Mouse (Mus musculus) small intestine, adult 2 months (tissue): ENCODE data around the gene Dnaaf1.

Experiments used
- CTCF ChIP-seq: fragments of 200-500 bp; IDR thresholded peaks from 2 replicates; pipeline ENCODE4 v1.5.1; 2012; ENCODE audit warnings: low read depth, mild to moderate bottlenecking, control low read depth, inconsistent platforms, low read length, moderate library complexity, mixed read lengths; ENCODE audit not compliant: insufficient replicate concordance, insufficient read length; ENCODE audit errors: extremely low read depth
- POLR2A ChIP-seq: fragments of 200-500 bp; IDR thresholded peaks from 2 replicates; pipeline ENCODE4 v1.6.1; 2012; ENCODE audit warnings: low read depth, mild to moderate bottlenecking, control low read depth, inconsistent platforms, low read length, moderate library complexity

- TF ChIP-seq POLR2A (no peak), CTCF (no peak)
Measured at GRCm38 (mm10) chr8:119579096-119579495, 4.1 kb downstream of the Dnaaf1 start.
